Mouse (Mus musculus) embryonic facial prominence, embryonic 12.5 days (tissue): ENCODE results near the gene Olfr286. TPM values are rescaled to one million over a fixed set of nuclear protein-coding genes. Genes with fewer than 3 reads are reported as not detected.
A peak's percentile ranks its signal among the peaks of the same experiment; 100 is the strongest.

Source experiments
- ATAC-seq: fragments of 200-750 bp; cut with Nextera tagmentation; 2 replicates; pipeline ENCODE4 v1.8.0; 2017; ENCODE audit not compliant: insufficient number of reproducible peaks, insufficient read depth, low FRiP score, low TSS enrichment
- H3K27ac ChIP-seq: fragments of 300-500 bp; sonication (generic); 2 replicates; pipeline ENCODE4 v1.5.1; 2016; ENCODE audit warnings: mild to moderate bottlenecking
- H3K27me3 ChIP-seq: fragments of 300-500 bp; sonication (generic); 2 replicates; pipeline ENCODE4 v1.6.1; 2016; ENCODE audit warnings: mild to moderate bottlenecking, moderate library complexity
- H3K36me3 ChIP-seq: fragments of 300-500 bp; sonication (generic); 2 replicates; pipeline ENCODE4 v1.6.1; 2016; ENCODE audit warnings: mild to moderate bottlenecking
- H3K4me1 ChIP-seq: fragments of 300-500 bp; sonication (generic); 2 replicates; pipeline ENCODE4 v1.6.1; 2016
- H3K4me2 ChIP-seq: fragments of 300-500 bp; sonication (generic); replicated peaks from 2 replicates; pipeline ENCODE4 v1.6.1; 2016; ENCODE audit warnings: mild to moderate bottlenecking, moderate library complexity
- H3K4me3 ChIP-seq: fragments of 300-500 bp; sonication (generic); 2 replicates; pipeline ENCODE4 v1.5.1; 2016; ENCODE audit warnings: mild to moderate bottlenecking
- H3K9ac ChIP-seq: fragments of 300-500 bp; sonication (generic); 2 replicates; pipeline ENCODE4 v1.6.1; 2016; ENCODE audit warnings: mild to moderate bottlenecking, moderate library complexity
- H3K9me3 ChIP-seq: fragments of 300-500 bp; sonication (generic); 2 replicates; pipeline ENCODE4 v1.6.1; 2016; ENCODE audit warnings: mild to moderate bottlenecking, moderate library complexity
- WGBS: fragments of 180-500 bp; shearing (Covaris S2); methylation state at CpG from one replicate; pipeline ENCODE4 v1.1.7; 2016; 5-methylcytosine and 5-hydroxymethylcytosine counted together
- polyA plus RNA-seq: library from polyadenylated mRNA; unstranded; fragments of >200 nt; fragmentation: Nextera tagmentation; extraction: Ambion mirVana; gene quantifications from 2 replicates; pipeline ENCODE4 v1.2.1, GENCODE M21; 2016

The Olfr286 gene
- polyA plus RNA-seq, 1 experiment from 2014 or later, result not detected

DNA sequence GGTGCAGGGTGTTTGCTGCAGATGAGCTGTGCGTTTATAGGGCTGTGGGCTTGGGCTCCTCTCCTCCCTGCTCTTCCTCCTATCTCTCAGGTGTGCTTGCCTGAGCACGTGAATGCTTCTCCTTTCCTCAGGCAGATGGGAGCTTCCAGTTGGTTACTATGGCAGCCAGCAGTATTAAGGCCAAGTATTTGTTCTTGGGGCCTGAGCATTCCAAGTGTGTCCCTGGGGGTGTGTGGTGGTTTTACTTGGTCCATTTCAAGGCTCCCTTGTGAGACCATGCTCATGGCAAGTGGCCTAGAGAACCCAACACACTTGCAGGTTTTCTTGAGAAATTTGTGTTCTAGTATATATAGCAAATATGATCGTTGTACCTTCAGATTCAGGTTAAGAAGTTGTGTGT lies 38.8 kb downstream of the Olfr286 start, which contains the start of gene Olfr288:
TSS of gene Olfr288 (minus strand) at position 101 of the 400 bp plus-strand sequence.
- Histone ChIP-seq H3K9me3 (no peaks in the 10 kb centered on the region), H3K4me3 (no peak within 1 kb of the TSS), H3K36me3 (no peaks in the 10 kb centered on the region), H3K27ac (no peak within 1 kb of the TSS), H3K9ac (no peak within 1 kb of the TSS), H3K4me1 (no peaks in the 10 kb centered on the region), H3K27me3 (no peaks in the 10 kb centered on the region), H3K4me2 (no peak within 1 kb of the TSS)
- ATAC-seq, result no peak
- 67% methylated on average over 3 of the region's 3 CpGs for WGBS

DNA sequence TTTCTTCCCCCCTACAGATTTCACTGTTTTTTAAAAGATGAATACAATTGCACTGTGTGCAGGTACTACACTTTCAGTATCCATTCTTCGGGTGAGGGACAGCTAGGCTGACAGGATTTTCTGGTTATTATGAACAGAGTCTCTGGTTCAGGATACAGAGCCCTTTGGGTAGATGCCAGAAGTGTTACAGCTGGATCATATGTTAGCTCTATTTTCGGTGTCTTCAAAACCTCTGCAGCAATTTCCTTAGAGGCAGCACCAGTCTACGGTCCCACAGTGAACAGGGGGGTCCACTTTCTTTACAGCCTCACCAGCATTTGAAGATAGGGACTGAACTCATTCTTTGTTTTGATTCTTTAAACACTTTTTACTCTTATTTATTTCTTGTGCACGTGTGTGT lies 49.8 kb downstream of the Olfr286 start:
- H3K27me3 ChIP-seq, result peaks cover 3% of the 10 kb centered on the region; the same call in 1 of the 2 replicates
- H3K36me3 ChIP-seq, result no peaks in the 10 kb centered on the region
- H3K4me3 ChIP-seq, result no peak overlapping the region
- WGBS, result 60% methylated on average over 4 of the region's 4 CpGs
- no peaks in the 10 kb centered on the region for H3K9me3 ChIP-seq
- no peak overlapping the region for H3K27ac ChIP-seq
- H3K4me2 ChIP-seq, result no peak overlapping the region
- ATAC-seq, result no peak
- H3K9ac ChIP-seq, result no peak overlapping the region
- H3K4me1 ChIP-seq, result no peaks in the 10 kb centered on the region

DNA sequence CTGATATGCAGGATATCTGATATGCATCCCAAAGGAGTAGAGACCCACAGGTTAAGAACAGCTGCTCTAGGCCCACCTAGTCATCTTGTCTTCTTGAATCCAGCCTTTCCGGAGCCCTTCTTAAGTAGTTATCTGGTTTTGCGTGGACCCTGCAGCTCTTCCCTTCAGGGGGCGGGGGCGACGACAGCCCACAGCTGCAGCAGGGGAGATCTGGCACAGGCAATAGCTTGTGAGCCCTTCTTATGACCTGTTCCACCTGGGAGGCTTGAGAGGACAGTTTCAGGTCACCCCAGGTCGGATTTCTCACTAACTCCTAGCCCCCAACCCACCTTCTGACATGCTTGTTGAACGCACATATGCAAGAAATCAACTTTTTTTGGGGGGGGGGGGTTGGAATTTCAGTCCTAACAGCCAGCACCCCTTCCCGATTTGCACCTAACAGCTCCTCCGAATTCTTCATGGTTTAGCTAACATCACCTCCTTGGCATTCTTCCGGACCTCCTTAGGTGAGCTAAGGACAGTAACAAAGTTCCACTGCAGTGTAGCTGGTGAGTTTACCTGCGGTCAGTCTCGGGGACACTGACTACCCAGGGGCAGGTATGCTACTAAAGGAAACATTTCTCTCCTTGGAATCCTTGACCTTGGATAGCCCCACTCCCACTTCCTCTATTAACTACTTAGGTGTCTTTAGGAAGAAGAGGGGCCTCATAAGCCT lies 52.2 kb downstream of the Olfr286 start:
- no peaks in the 10 kb centered on the region for H3K36me3 ChIP-seq
- H3K9me3 ChIP-seq, result no peaks in the 10 kb centered on the region
- no peak overlapping the region for H3K27ac ChIP-seq
- no peak overlapping the region for H3K9ac ChIP-seq
- H3K4me3 ChIP-seq, result no peak overlapping the region
- WGBS, result 67% methylated on average over 12 of the region's 12 CpGs
- H3K4me1 ChIP-seq, result no peaks in the 10 kb centered on the region
- H3K27me3 ChIP-seq, result peaks cover 7% of the 10 kb centered on the region; the same call in 1 of the 2 replicates
- ATAC-seq, result no peak
- H3K4me2 ChIP-seq, result no peak overlapping the region

DNA sequence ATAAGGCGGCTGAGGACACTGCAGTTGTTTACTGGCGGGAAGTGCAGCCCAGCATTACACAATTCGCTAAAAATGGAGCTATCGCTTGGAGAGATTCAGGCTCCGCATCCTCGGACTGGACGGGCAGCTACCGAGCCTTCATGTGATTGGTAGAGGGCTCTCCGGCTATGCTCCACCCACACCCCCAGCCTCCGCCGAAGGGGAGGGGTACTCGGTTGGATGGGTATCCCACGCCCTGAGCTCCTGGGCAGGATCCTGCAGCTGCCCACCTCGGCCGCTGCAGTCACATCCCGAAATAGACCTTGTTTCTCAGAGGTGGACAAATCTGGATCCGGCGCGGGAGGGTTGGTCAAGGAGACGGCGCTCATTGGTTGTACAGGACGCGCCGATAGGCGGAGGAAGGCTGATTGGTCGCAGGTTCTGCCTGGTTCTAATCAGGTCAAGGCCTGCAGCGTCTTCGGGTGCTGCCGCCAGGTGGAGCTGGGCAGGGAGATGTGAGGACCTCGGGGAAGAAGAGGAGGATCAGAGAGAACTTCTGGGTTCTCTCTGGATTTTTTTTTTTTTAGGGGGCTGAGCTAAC lies 53.0 kb downstream of the Olfr286 start:
- Histone ChIP-seq H3K27me3 (peaks cover 9% of the 10 kb centered on the region; the same call in 1 of the 2 replicates), H3K4me3 (peak overlapping the region; percentile 48), H3K36me3 (no peaks in the 10 kb centered on the region), H3K4me1 (no peaks in the 10 kb centered on the region), H3K9me3 (no peaks in the 10 kb centered on the region), H3K4me2 (peak overlapping the region; percentile 69), H3K9ac (0 out of 2 replicates have a peak overlapping the region, but pooled peaks have one; percentile 24), H3K27ac (no peak overlapping the region)
- peak; percentile 98 for ATAC-seq
- under 1% methylated on average over 30 of the region's 30 CpGs for WGBS

DNA sequence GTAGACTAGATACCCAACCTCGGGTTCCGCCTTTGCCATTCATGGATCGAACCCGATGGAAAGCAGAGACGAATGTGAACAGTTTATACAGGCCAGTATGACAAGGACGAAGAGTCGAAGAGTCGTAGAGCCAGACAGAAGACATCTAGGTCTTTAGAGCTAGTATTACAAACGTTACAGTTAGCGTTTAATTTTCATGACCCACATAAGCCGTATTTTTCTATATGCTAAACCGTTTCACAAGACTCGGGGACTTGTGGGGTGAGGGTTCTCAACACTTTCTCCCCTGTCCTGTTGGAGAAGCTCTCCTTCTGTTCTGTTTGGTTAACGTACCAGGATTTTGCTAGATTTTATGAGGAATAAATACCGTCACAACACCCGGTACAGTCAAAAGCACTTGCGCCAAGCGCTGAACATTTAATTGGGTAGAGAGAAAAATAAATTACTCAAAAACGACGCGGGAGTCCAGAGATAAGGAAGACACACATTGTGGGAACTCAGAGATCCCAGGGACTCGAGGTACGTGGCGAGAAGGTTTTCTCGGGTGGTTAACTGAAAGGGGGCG lies 53.6 kb downstream of the Olfr286 start:
- Histone ChIP-seq H3K27ac (no peak overlapping the region), H3K4me2 (peak overlapping the region; percentile 69), H3K9me3 (no peaks in the 10 kb centered on the region), H3K36me3 (no peaks in the 10 kb centered on the region), H3K9ac (peak overlapping the region; percentile 17; the same call in 1 of the 2 replicates), H3K4me3 (peak overlapping the region; percentile 48), H3K4me1 (no peaks in the 10 kb centered on the region), H3K27me3 (peaks cover 9% of the 10 kb centered on the region; the same call in 1 of the 2 replicates)
- WGBS, result 6% methylated on average over 26 of the region's 26 CpGs
- ATAC-seq, result no peak

DNA sequence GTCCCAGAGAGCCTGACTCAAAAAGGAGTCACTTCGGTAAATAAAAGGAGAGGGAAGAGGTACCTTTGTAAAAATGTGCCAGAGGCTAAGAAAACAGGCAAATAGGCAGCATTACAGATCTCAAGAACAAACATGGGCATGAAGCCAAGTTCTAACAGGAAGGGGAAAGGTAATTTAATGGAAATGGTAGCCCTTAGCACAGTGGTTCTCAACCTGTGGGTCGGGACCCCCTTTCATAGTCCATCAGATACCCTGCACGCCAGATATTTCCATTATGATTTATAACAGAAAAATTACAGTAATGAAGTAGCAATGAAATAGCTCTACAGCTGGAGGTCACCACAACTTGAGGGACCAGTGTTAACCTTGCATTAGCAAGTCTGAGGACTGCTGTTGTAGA lies 56.9 kb downstream of the Olfr286 start:
- whole genome bisulfite sequencing, result 68% methylated on average over 3 of the region's 3 CpGs
- Histone ChIP-seq H3K4me1 (no peaks in the 10 kb centered on the region), H3K4me2 (no peak overlapping the region), H3K27ac (no peak overlapping the region), H3K36me3 (no peaks in the 10 kb centered on the region), H3K9me3 (no peaks in the 10 kb centered on the region), H3K4me3 (no peak overlapping the region), H3K9ac (no peak overlapping the region), H3K27me3 (peaks cover 20% of the 10 kb centered on the region; the same call in 1 of the 2 replicates)
- ATAC-seq, result no peak

Other genes starting within 250 kb of the Olfr286 start
- 377 and 433 TPM in 2 replicates for gene Col2a1, start 229.8 kb downstream of the Olfr286 start, polyA plus RNA-seq
- gene Pfkm, start 141.9 kb downstream of the Olfr286 start, polyA plus RNA-seq, result 49.6 and 50.5 TPM in 2 replicates
- 41.8 and 45.6 TPM in 2 replicates for gene Senp1, start 140.7 kb downstream of the Olfr286 start, polyA plus RNA-seq
- gene Asb8, start 68.8 kb downstream of the Olfr286 start, polyA plus RNA-seq, result 46.4 and 47.2 TPM in 2 replicates
- 2.0 and 2.4 TPM in 2 replicates for gene Ccdc184, start 67.3 kb downstream of the Olfr286 start, polyA plus RNA-seq
- gene Olfr288, start 38.9 kb downstream of the Olfr286 start, polyA plus RNA-seq, result not detected in 2 replicates
- gene Gm44579, start 13.5 kb downstream of the Olfr286 start, polyA plus RNA-seq, result not detected in 2 replicates
- gene Olfr287, start 13.4 kb downstream of the Olfr286 start, polyA plus RNA-seq, result not detected in 2 replicates
- not detected in 2 replicates for gene H1fnt, start 22.8 kb upstream of the Olfr286 start, polyA plus RNA-seq
- 1.0 and 1.2 TPM in 2 replicates for gene Zfp641, start 61.7 kb upstream of the Olfr286 start, polyA plus RNA-seq
- not detected in 2 replicates for gene Olfr285, start 82.9 kb upstream of the Olfr286 start, polyA plus RNA-seq
- gene Olfr284, start 106.5 kb upstream of the Olfr286 start, polyA plus RNA-seq, result not detected in 2 replicates
- 0.10 TPM in 1 of 2 replicates, not detected in the other for gene Olfr283, start 146.5 kb upstream of the Olfr286 start, polyA plus RNA-seq
- gene Olfr282, start 196.8 kb upstream of the Olfr286 start, polyA plus RNA-seq, result not detected in 2 replicates
- 0.05 TPM in 1 of 2 replicates, not detected in the other for gene Olfr281, start 218.1 kb upstream of the Olfr286 start, polyA plus RNA-seq
- not detected in 2 replicates for gene OR5BS1P, start 235.4 kb upstream of the Olfr286 start, polyA plus RNA-seq
- not detected in 2 replicates for gene Lalba, start 248.3 kb upstream of the Olfr286 start, polyA plus RNA-seq